Mouse (Mus musculus): ENCODE data around the gene Eef1akmt4. TPM values are rescaled to one million over a fixed set of nuclear protein-coding genes. Genes with fewer than 3 reads are reported as not detected.

Gene Eef1akmt4
- 20.6 and 21.1 TPM in 2 replicates for polyA plus RNA-seq (2015; fragmentation: Nextera tagmentation; extraction: Ambion mirVana)

- H3K27ac ChIP-seq (replicated peaks), result peak within 1 kb of the TSS; percentile 79
- 2% methylated on average over 41 of the region's 41 CpGs for WGBS
- peak within 1 kb of the TSS; percentile 97 for H3K4me2 ChIP-seq
- peaks cover 21% of the 10 kb centered on the region for H3K4me1 ChIP-seq
- ATAC-seq (ENCODE audit: extremely low read depth, insufficient number of reproducible peaks, low FRiP score, low TSS enrichment), result peak; percentile 90; the same call in 1 of the 2 replicates
- no peaks in the 10 kb centered on the region for H3K9me3 ChIP-seq
- H3K27me3 ChIP-seq (replicated peaks), result no peaks in the 10 kb centered on the region
- H3K4me3 ChIP-seq, result peak within 1 kb of the TSS; percentile 84
- H3K36me3 ChIP-seq, result peaks cover 16% of the 10 kb centered on the region
- peak within 1 kb of the TSS; percentile 90 for H3K9ac ChIP-seq
These were observed at the start of gene Eef1akmt4, which contains the start of the genes Gm49333 and Alg3 for GRCm38 (mm10) chr16:20611357-20612227. TSS of gene Eef1akmt4 (plus strand) at chr16:20611593. TSS of gene Gm49333 (plus strand) at chr16:20611610. TSS of gene Alg3 (minus strand) at chr16:20611735.

- no peak overlapping the region for H3K27ac ChIP-seq (replicated peaks)
- 60% methylated on average over 1 of the region's 1 CpGs for WGBS
- no peak overlapping the region for H3K4me2 ChIP-seq
- H3K4me1 ChIP-seq, result no peaks in the 10 kb centered on the region
- no peak overlapping the region for H3K9ac ChIP-seq
- ATAC-seq (ENCODE audit: extremely low read depth, insufficient number of reproducible peaks, low FRiP score, low TSS enrichment), result no peak
- no peaks in the 10 kb centered on the region for H3K9me3 ChIP-seq
- H3K36me3 ChIP-seq, result peaks cover 32% of the 10 kb centered on the region
- H3K4me3 ChIP-seq, result no peak overlapping the region
- H3K27me3 ChIP-seq (replicated peaks), result no peaks in the 10 kb centered on the region
These were observed 46.3 kb upstream of the Eef1akmt4 start for GRCm38 (mm10) chr16:20565075-20565474.

- H3K9ac ChIP-seq, result peak within 1 kb of the TSS; percentile 71
- peak within 1 kb of the TSS; percentile 91 for H3K4me2 ChIP-seq
- peaks cover 67% of the 10 kb centered on the region for H3K27me3 ChIP-seq (replicated peaks)
- no peak within 1 kb of the TSS for H3K27ac ChIP-seq (replicated peaks)
- ATAC-seq (ENCODE audit: extremely low read depth, insufficient number of reproducible peaks, low FRiP score, low TSS enrichment), result no peak
- no peaks in the 10 kb centered on the region for H3K36me3 ChIP-seq
- no peaks in the 10 kb centered on the region for H3K9me3 ChIP-seq
- peaks cover 24% of the 10 kb centered on the region for H3K4me1 ChIP-seq
- H3K4me3 ChIP-seq, result peak within 1 kb of the TSS; percentile 56
- under 1% methylated on average over 24 of the region's 24 CpGs for WGBS
These were observed 21.9 kb upstream of the Eef1akmt4 start, which contains the start of gene Vwa5b2 for GRCm38 (mm10) chr16:20589366-20589938. TSS of gene Vwa5b2 (plus strand) at chr16:20589471.

- Histone ChIP-seq H3K9me3 (no peaks in the 10 kb centered on the region), H3K4me3 (peak overlapping the region; percentile 56), H3K9ac (peak overlapping the region; percentile 71), H3K36me3 (no peaks in the 10 kb centered on the region), H3K4me2 (peak overlapping the region; percentile 91), H3K27ac (replicated peaks) (no peak overlapping the region), H3K4me1 (peaks cover 24% of the 10 kb centered on the region), H3K27me3 (replicated peaks) (peaks cover 74% of the 10 kb centered on the region)
- ATAC-seq (ENCODE audit: extremely low read depth, insufficient number of reproducible peaks, low FRiP score, low TSS enrichment), result 0 out of 2 replicates have a peak, but pooled peaks have one; percentile 37
- 0% methylated on average over 39 of the region's 39 CpGs for WGBS
These were observed 21.3 kb upstream of the Eef1akmt4 start for GRCm38 (mm10) chr16:20589939-20590679.

- Histone ChIP-seq H3K9ac (no peak overlapping the region), H3K4me3 (peak overlapping the region; percentile 56), H3K9me3 (no peaks in the 10 kb centered on the region), H3K4me2 (peak overlapping the region; percentile 91), H3K27me3 (replicated peaks) (peaks cover 79% of the 10 kb centered on the region), H3K36me3 (no peaks in the 10 kb centered on the region), H3K4me1 (peaks cover 24% of the 10 kb centered on the region), H3K27ac (replicated peaks) (no peak overlapping the region)
- WGBS, result 3% methylated on average over 17 of the region's 17 CpGs
- no peak for ATAC-seq (ENCODE audit: extremely low read depth, insufficient number of reproducible peaks, low FRiP score, low TSS enrichment)
These were observed 20.7 kb upstream of the Eef1akmt4 start for GRCm38 (mm10) chr16:20590680-20591038.

- H3K27me3 ChIP-seq (replicated peaks), result peaks cover 84% of the 10 kb centered on the region
- no peaks in the 10 kb centered on the region for H3K36me3 ChIP-seq
- no peak for ATAC-seq (ENCODE audit: extremely low read depth, insufficient number of reproducible peaks, low FRiP score, low TSS enrichment)
- 5% methylated on average over 48 of the region's 48 CpGs for WGBS
- H3K9ac ChIP-seq, result 0 out of 2 replicates have a peak overlapping the region, but pooled peaks have one; percentile 11
- H3K4me3 ChIP-seq, result peak overlapping the region; percentile 56
- peaks cover 24% of the 10 kb centered on the region for H3K4me1 ChIP-seq
- no peaks in the 10 kb centered on the region for H3K9me3 ChIP-seq
- no peak overlapping the region for H3K27ac ChIP-seq (replicated peaks)
- peak overlapping the region; percentile 91 for H3K4me2 ChIP-seq
These were observed 20.2 kb upstream of the Eef1akmt4 start for GRCm38 (mm10) chr16:20591076-20591705.

GRCm38 (mm10) chr16:20595060-20595673, 16.2 kb upstream of the Eef1akmt4 start:
- H3K9ac ChIP-seq, result no peak overlapping the region
- ATAC-seq (ENCODE audit: extremely low read depth, insufficient number of reproducible peaks, low FRiP score, low TSS enrichment), result no peak
- H3K27ac ChIP-seq (replicated peaks), result no peak overlapping the region
- no peaks in the 10 kb centered on the region for H3K36me3 ChIP-seq
- H3K4me2 ChIP-seq, result no peak overlapping the region
- H3K9me3 ChIP-seq, result no peaks in the 10 kb centered on the region
- WGBS, result 61% methylated on average over 7 of the region's 7 CpGs
- peaks cover 13% of the 10 kb centered on the region for H3K4me1 ChIP-seq
- peaks cover 62% of the 10 kb centered on the region for H3K27me3 ChIP-seq (replicated peaks)
- H3K4me3 ChIP-seq, result no peak overlapping the region

GRCm38 (mm10) chr16:20595737-20596136, 15.7 kb upstream of the Eef1akmt4 start:
- Histone ChIP-seq H3K27me3 (replicated peaks) (peaks cover 57% of the 10 kb centered on the region), H3K9ac (no peak overlapping the region), H3K27ac (replicated peaks) (no peak overlapping the region), H3K4me3 (no peak overlapping the region), H3K36me3 (no peaks in the 10 kb centered on the region), H3K9me3 (no peaks in the 10 kb centered on the region), H3K4me2 (no peak overlapping the region), H3K4me1 (peaks cover 7% of the 10 kb centered on the region)
- no peak for ATAC-seq (ENCODE audit: extremely low read depth, insufficient number of reproducible peaks, low FRiP score, low TSS enrichment)
- WGBS, result 75% methylated on average over 4 of the region's 4 CpGs

GRCm38 (mm10) chr16:20596687-20597441, 14.5 kb upstream of the Eef1akmt4 start:
- Histone ChIP-seq H3K4me3 (no peak overlapping the region), H3K27me3 (replicated peaks) (peaks cover 47% of the 10 kb centered on the region), H3K9me3 (no peaks in the 10 kb centered on the region), H3K4me2 (no peak overlapping the region), H3K27ac (replicated peaks) (no peak overlapping the region), H3K9ac (no peak overlapping the region), H3K4me1 (no peaks in the 10 kb centered on the region), H3K36me3 (no peaks in the 10 kb centered on the region)
- WGBS, result 52% methylated on average over 7 of the region's 7 CpGs
- ATAC-seq (ENCODE audit: extremely low read depth, insufficient number of reproducible peaks, low FRiP score, low TSS enrichment), result no peak

GRCm38 (mm10) chr16:20600511-20600910, 10.9 kb upstream of the Eef1akmt4 start:
- Histone ChIP-seq H3K27ac (replicated peaks) (no peak overlapping the region), H3K4me1 (no peaks in the 10 kb centered on the region), H3K9ac (no peak overlapping the region), H3K4me3 (no peak overlapping the region), H3K9me3 (no peaks in the 10 kb centered on the region), H3K4me2 (no peak overlapping the region), H3K27me3 (replicated peaks) (peaks cover 11% of the 10 kb centered on the region), H3K36me3 (peaks cover 16% of the 10 kb centered on the region)
- ATAC-seq (ENCODE audit: extremely low read depth, insufficient number of reproducible peaks, low FRiP score, low TSS enrichment), result no peak
- WGBS, result 56% methylated on average over 5 of the region's 5 CpGs

Measured in heart, embryonic 13.5 days (tissue).